Mouse (Mus musculus) CD4-positive naive resting alpha-beta T cell, adult 76 days (primary cell): Measurements from ENCODE around the gene Rsbn1. TPM values are rescaled to one million over a fixed set of nuclear protein-coding genes. Genes with fewer than 3 reads are reported as not detected.

Experiments used
- total RNA-seq: library from RNA; stranded (reverse); gene quantifications from one replicate; pipeline ENCODE4 v1.2.4, GENCODE M21; 2023

The Rsbn1 gene
- 43.3 TPM for total RNA-seq

DNA sequence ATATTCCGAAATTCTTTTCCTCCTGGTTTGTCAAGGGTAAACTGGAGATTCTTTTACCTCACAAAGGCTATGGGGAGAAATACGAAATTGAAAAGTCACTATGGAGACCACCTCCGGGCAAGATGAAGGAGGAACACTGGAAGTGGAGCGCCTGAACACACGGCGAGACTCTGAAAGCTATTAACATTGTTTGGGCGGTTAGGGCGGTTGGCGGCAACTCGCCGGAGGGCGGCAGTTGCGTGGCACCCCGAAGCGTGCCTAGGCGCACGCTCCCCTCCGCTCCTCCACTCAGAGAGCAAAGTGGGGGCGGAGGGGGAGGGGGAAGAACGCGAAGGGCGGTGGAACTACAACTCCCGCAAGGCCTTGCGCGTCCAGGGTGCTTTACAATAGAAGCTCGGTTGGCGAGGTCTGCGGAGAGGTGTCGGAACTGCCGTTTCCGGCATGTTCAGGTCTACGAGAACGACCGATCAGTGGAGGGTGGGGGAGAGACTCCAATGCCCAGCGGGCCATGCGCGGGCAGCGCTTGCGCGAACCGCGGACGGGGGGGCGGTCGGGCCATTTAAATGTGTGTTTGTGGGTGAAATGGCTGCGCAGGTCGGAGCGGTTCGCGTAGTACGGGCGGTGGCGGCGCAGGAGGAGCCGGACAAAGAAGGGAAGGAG lies at the start of gene Rsbn1:
Rsbn1 (plus strand) TSS at position 111 of the 660 bp plus-strand sequence.

DNA sequence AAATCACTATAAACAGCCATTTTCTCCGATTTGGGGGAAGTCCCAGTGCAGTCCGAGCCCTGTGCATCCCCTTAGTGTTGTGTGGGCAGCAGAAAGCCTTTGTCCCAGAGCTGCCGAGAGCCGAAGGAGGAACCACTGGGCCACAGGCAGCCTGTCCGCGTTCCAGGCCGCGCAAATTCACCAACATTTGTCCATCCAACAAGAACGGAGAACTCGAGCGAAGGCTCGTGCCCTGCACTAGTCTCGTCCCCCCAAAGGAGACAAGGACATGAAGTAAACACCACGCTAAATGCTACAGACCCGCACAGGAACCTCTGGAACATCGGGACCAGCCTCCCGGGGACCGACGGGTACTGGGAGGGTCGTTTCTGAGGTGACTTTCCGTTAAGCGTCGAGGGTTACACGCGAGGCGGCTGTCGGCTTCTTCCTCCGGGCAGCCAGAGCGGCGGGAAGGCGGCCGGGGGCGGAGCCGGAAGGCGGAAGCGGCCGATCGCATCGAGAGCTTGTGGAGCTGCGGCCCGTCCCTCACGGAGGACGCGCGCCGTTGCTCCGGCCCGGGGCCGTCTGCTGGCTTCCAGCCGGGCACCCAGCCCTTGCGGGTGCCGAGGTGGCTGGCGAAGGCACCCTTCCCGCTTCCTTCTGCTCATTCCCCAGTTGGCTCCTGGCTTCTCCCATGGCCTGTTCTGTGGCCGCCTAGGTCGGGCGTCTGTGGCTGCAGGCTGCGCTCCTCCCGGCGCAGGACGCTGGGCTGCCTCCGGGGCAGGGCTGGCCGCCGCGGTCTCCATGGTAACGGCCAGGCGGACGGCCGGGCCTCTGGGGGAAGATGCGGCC lies 54.2 kb downstream of the Rsbn1 start, which contains the start of gene Phtf1:
Phtf1 (plus strand) TSS at position 250 of the 831 bp plus-strand sequence.

Other genes starting within 250 kb of the Rsbn1 start
- gene Olfml3, start 176.1 kb upstream of the Rsbn1 start, total RNA-seq, result 1.5 TPM
- gene Gm10964, start 174.8 kb upstream of the Rsbn1 start, total RNA-seq, result not detected
- gene Hipk1, start 122.6 kb upstream of the Rsbn1 start, total RNA-seq, result 210 TPM
- 14.6 TPM for gene Dclre1b, start 104.7 kb upstream of the Rsbn1 start, total RNA-seq
- 22.9 TPM for gene Ap4b1, start 104.6 kb upstream of the Rsbn1 start, total RNA-seq
- 0.59 TPM for gene Gm43064, start 104.5 kb upstream of the Rsbn1 start, total RNA-seq
- 1.6 TPM for gene Bcl2l15, start 81.5 kb upstream of the Rsbn1 start, total RNA-seq
- 230 TPM for gene Ptpn22, start 54.3 kb upstream of the Rsbn1 start, total RNA-seq
- 37.0 TPM for gene Phtf1, start 54.0 kb downstream of the Rsbn1 start, total RNA-seq